Mouse (Mus musculus) forebrain, embryonic 14.5 days (tissue): ENCODE measurements around the gene Ppara. TPM values are rescaled to one million over a fixed set of nuclear protein-coding genes. Genes with fewer than 3 reads are reported as not detected.

Experiments
- ATAC-seq: fragments of 200-750 bp; cut with Nextera tagmentation; 2 replicates; pipeline ENCODE4 v1.8.0; 2017; ENCODE audit warnings: mild to moderate bottlenecking, moderate library complexity
- DNase-seq: peaks from one replicate; pipeline ENCODE4 v3.0.0-alpha.2; 2015; ENCODE audit warnings: low spot score
- H3K27ac ChIP-seq: fragments of 300-500 bp; sonication (generic); 2 replicates; pipeline ENCODE4 v1.5.1; 2014; ENCODE audit warnings: low read depth, mild to moderate bottlenecking, control low read depth, low read length, moderate library complexity
- H3K27me3 ChIP-seq: fragments of 300-500 bp; sonication (generic); replicated peaks from 2 replicates; pipeline ENCODE4 v1.6.1; 2014; ENCODE audit warnings: low read length, control low read depth, mixed read lengths; ENCODE audit not compliant: control insufficient read depth, insufficient read depth
- H3K36me3 ChIP-seq: fragments of 300-500 bp; sonication (generic); 2 replicates; pipeline ENCODE4 v1.6.1; 2014; ENCODE audit warnings: low read length, control low read depth; ENCODE audit not compliant: control insufficient read depth, insufficient read depth
- H3K4me1 ChIP-seq: fragments of 300-500 bp; sonication (generic); 2 replicates; pipeline ENCODE4 v1.6.1; 2014; ENCODE audit warnings: antibody characterized with exemption, low read length, control low read depth; ENCODE audit not compliant: control insufficient read depth, insufficient read depth
- H3K4me2 ChIP-seq: fragments of 300-500 bp; sonication (generic); 2 replicates; pipeline ENCODE4 v1.6.1; 2014; ENCODE audit warnings: mild to moderate bottlenecking, control low read depth, low read length
- H3K4me3 ChIP-seq: fragments of 300-500 bp; sonication (generic); 2 replicates; pipeline ENCODE4 v1.5.1; 2014; ENCODE audit warnings: low read depth, low read length, control low read depth
- H3K9ac ChIP-seq: fragments of 300-500 bp; sonication (generic); 2 replicates; pipeline ENCODE4 v1.6.1; 2014; ENCODE audit warnings: mild to moderate bottlenecking, low read length, control low read depth, moderate library complexity
- H3K9me3 ChIP-seq: fragments of 300-500 bp; sonication (generic); replicated peaks from 2 replicates; pipeline ENCODE4 v1.6.1; 2016; ENCODE audit warnings: low read length, control low read depth, mixed read lengths; ENCODE audit not compliant: control insufficient read depth
- WGBS: fragments of 180-500 bp; shearing (Covaris S2); extraction: QIAGEN DNeasy Blood & Tissue Kit; methylation state at CpG from one replicate; pipeline ENCODE4 v1.1.7; 2014; 5-methylcytosine and 5-hydroxymethylcytosine counted together
- polyA plus RNA-seq: library from polyadenylated mRNA; unstranded; fragments of >200 nt; fragmentation: Nextera tagmentation; extraction: Ambion mirVana; gene quantifications from 2 replicates; pipeline ENCODE4 v1.2.1, GENCODE M21; 2014

Ppara gene
- polyA plus RNA-seq, 1 experiment from 2014 or later: 0.67 TPM

DNA sequence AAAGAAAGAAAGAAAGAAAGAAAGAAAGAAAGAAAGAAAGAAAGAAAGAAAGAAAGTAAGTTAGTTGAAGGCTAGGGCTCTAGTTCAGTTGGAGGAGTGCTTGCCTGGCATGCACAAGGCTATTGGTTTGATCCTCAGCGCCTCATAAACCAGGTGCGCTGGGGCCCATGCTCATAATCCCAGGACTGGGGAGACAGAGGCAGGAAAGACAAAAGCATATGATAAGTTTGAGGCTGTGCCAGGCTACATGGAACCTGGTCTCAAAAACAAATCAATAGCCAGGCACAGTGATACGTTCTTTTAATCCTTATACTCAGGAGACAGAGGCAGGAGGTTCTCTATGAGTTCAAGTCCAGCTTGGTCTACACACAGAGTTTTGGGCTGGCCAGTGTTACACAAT is 3.6 kb downstream of the Ppara start:
- H3K9me3 ChIP-seq: no peaks in the 10 kb centered on the region
- no peak for DNase-seq

DNA sequence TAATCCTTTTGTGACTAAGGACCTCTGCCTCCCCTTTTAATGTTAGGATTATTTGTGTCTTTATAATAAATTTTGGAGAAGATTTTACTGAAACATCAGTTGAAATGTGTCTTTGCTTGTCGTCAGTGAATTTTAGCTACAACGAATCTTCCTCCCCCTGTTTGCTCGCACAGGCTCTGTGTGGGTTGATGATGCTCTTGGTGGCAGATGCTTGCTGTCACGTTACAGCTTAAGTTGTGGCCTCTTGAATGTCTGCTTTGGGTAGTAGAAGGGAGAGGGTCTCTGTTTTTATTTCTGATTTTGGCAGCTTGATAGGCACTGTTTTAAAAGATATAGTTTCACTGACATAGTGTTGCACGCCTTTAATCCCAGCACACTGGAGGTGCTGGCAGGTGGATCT is 4.2 kb downstream of the Ppara start:
- no peak for ATAC-seq
- no peaks in the 10 kb centered on the region for H3K36me3 ChIP-seq
- H3K9me3 ChIP-seq: no peaks in the 10 kb centered on the region
- H3K27ac ChIP-seq: no peak overlapping the region
- H3K9ac ChIP-seq: no peak overlapping the region
- peaks cover 4% of the 10 kb centered on the region for H3K4me1 ChIP-seq
- no peak overlapping the region for H3K4me3 ChIP-seq
- no peak for DNase-seq
- H3K4me2 ChIP-seq: no peak overlapping the region
- WGBS: 75% methylated on average over 5 of the region's 5 CpGs
- peaks cover 35% of the 10 kb centered on the region for H3K27me3 ChIP-seq

More for the DNA sequence above, 3.6 kb downstream of the Ppara start:
- Histone ChIP-seq H3K4me1 (peaks cover 4% of the 10 kb centered on the region), H3K4me2 (no peak overlapping the region), H3K36me3 (no peaks in the 10 kb centered on the region), H3K9ac (no peak overlapping the region), H3K27me3 (peaks cover 37% of the 10 kb centered on the region), H3K4me3 (no peak overlapping the region), H3K27ac (no peak overlapping the region)
- ATAC-seq: no peak
- 84% methylated on average over 3 of the region's 3 CpGs for WGBS

DNA sequence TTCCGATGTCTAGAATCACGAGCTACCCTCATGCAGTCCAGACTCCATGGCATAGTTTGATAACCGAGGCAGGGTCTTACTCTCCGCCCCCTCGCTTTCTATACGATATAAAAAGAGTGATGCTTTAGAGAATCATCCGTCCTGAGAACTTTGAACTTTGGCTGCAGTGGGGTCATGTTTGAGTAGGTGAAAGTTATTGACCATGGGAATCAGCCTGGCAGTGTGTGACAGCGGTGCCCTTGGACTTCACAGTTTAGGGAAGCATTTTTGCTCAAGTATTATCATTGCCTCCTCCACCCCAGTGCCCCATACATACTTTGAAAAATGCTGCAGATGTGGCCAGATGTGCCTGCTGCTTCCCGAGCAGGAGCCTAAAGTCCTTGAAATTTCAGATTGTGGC is 7.8 kb downstream of the Ppara start:
- H3K4me2 ChIP-seq: no peak overlapping the region
- H3K36me3 ChIP-seq: no peaks in the 10 kb centered on the region
- DNase-seq (no peak), ATAC-seq (no peak)
- H3K9me3 ChIP-seq: no peaks in the 10 kb centered on the region
- no peak overlapping the region for H3K27ac ChIP-seq
- no peaks in the 10 kb centered on the region for H3K27me3 ChIP-seq
- H3K4me1 ChIP-seq: no peaks in the 10 kb centered on the region
- H3K4me3 ChIP-seq: no peak overlapping the region
- 89% methylated on average over 9 of the region's 9 CpGs for WGBS
- no peak overlapping the region for H3K9ac ChIP-seq

DNA sequence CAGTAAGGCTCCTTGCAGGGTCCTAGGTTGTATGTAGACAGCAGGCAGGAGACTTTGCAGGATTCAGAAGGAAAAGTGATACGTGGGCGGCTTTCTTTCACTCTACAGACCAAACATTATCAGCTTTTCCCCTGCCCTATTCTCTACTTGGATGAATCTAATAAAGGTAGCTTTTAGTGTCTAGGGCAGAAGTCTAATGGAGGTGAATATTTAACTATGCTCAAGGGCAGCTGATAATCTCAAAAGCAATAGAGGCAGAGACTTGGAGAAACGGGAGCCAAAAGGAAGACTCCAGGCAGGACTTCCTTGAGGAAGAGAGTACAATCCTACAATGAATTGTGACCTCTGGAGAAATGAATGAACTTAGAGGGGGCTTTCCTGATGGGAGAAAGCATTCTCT is 9.2 kb downstream of the Ppara start:
- Histone ChIP-seq H3K4me1 (no peaks in the 10 kb centered on the region), H3K4me2 (no peak overlapping the region), H3K9me3 (no peaks in the 10 kb centered on the region), H3K9ac (no peak overlapping the region), H3K27ac (no peak overlapping the region), H3K4me3 (no peak overlapping the region), H3K27me3 (no peaks in the 10 kb centered on the region), H3K36me3 (no peaks in the 10 kb centered on the region)
- ATAC-seq (no peak), DNase-seq (no peak)
- 73% methylated on average over 3 of the region's 3 CpGs for WGBS

DNA sequence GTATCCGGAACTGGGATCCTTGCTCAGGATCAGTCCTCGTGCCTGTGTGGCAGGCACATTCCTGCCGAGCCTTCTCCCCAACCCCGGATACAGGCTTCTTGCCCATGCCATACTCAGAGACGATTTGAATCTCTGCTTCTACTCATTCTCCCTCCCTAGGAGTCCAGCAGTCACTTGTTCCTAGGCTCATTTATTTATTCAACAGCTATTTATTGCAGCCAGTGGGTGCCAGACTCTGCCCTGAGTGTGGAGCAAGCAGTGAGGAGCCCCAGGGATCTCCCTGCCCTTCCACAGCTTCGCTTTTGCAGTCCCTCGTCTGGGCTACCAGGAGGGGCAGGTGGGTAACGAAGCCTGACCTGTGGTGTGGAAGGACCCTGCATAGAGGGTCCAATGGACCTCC is 11.4 kb downstream of the Ppara start:
- 73% methylated on average over 8 of the region's 8 CpGs for WGBS
- H3K36me3 ChIP-seq: no peaks in the 10 kb centered on the region
- no peaks in the 10 kb centered on the region for H3K27me3 ChIP-seq
- DNase-seq: no peak
- H3K4me3 ChIP-seq: no peak overlapping the region
- no peak for ATAC-seq
- no peaks in the 10 kb centered on the region for H3K9me3 ChIP-seq
- H3K9ac ChIP-seq: no peak overlapping the region
- no peak overlapping the region for H3K4me2 ChIP-seq
- no peaks in the 10 kb centered on the region for H3K4me1 ChIP-seq
- no peak overlapping the region for H3K27ac ChIP-seq

DNA sequence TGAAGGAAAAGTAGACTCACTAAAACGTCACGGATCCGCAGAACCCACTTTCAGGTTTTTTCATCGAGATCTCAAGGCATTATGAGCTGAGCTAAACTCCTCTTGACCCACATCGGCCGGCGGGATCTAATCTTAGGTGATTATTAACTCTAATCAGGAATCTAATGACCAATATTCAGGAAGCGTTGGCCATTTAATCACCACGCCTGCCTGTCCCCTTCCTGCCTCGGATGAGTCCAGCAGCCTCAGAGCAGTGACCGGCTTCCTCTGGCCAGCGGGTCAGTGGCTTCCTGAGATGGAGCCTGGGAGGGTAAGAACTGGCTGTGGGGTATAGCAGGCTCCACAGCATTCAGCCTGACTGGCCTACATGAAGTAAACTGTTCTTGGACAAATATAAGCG is 11.9 kb downstream of the Ppara start:
- Histone ChIP-seq H3K27me3 (no peaks in the 10 kb centered on the region), H3K36me3 (no peaks in the 10 kb centered on the region), H3K4me1 (no peaks in the 10 kb centered on the region), H3K9me3 (no peaks in the 10 kb centered on the region; the same call in 1 of the 2 replicates), H3K27ac (no peak overlapping the region), H3K4me2 (no peak overlapping the region), H3K9ac (no peak overlapping the region), H3K4me3 (no peak overlapping the region)
- ATAC-seq: no peak
- WGBS: 89% methylated on average over 13 of the region's 13 CpGs
- no peak for DNase-seq

DNA sequence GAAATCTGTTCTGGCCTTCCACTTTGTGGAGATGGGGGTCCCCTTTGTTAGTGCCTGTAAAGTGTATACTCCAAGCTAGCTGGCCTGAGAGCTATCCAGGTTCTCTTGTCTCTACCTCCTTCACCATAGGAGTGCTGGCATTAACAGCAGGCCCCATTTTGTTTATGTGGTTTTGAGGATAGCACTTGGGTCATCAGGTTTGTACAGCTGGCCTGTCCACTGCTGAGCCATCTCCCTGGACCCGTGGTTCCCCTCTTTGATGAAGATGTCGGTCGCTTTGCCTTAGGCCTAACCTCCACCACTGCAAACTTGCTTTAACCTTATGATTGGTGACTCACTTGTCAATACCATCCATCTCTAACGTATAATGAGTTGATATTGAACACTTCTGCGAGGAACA is 13.2 kb downstream of the Ppara start:
- ATAC-seq (no peak), DNase-seq (no peak)
- Histone ChIP-seq H3K9ac (no peak overlapping the region), H3K4me1 (no peaks in the 10 kb centered on the region), H3K36me3 (no peaks in the 10 kb centered on the region), H3K4me2 (no peak overlapping the region), H3K27me3 (no peaks in the 10 kb centered on the region), H3K9me3 (no peaks in the 10 kb centered on the region; the same call in 1 of the 2 replicates), H3K4me3 (no peak overlapping the region), H3K27ac (no peak overlapping the region)
- 86% methylated on average over 5 of the region's 5 CpGs for WGBS

DNA sequence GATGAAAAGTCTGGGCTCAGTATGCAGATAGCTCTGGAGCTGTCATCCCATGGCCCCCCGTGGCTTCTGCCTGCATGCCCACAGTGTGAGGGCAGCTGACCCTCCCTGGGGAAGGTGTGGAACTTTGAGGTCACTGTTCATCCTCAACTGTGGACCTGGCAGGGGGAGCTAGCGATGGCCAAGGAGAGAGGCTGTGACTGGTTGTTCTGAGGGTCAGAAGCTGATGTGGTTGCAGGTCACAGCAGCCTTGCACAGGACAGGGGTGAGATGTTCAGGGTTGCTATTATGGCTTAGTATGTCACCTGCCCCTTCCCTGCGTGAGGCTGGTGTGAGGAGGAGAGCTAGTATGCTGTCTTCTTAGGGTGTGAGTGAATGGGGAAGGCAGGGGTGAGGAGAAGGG is 13.7 kb downstream of the Ppara start:
- ATAC-seq: no peak
- no peaks in the 10 kb centered on the region for H3K27me3 ChIP-seq
- 67% methylated on average over 3 of the region's 3 CpGs for WGBS

DNA sequence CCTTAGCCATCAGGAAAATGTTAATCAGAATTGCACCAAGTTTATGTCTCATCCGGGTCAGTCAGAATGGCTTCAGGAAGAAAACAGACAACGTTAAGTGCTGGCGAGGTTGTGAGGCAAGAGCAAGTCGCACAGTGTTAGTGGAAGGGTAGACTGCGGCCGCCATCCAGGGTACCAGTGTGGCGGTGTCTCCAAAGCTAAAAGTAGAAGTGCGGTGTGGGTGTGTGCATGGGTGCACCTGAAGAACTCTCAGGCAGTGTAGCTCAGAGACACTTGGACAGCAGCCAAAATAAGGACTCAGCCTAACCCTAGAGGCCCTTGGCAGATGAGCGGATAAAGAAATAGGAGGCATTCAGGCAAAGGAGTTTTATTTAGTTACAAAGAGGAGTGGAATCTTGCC is 14.4 kb downstream of the Ppara start:
- no peak for DNase-seq
- Histone ChIP-seq H3K9me3 (no peaks in the 10 kb centered on the region; the same call in 1 of the 2 replicates), H3K27ac (no peak overlapping the region), H3K27me3 (no peaks in the 10 kb centered on the region), H3K9ac (no peak overlapping the region), H3K4me3 (no peak overlapping the region), H3K4me2 (no peak overlapping the region), H3K4me1 (no peaks in the 10 kb centered on the region), H3K36me3 (no peaks in the 10 kb centered on the region)
- ATAC-seq: no peak
- WGBS: 95% methylated on average over 9 of the region's 9 CpGs

More for the DNA sequence above, 13.7 kb downstream of the Ppara start:
- Histone ChIP-seq H3K9me3 (no peaks in the 10 kb centered on the region; the same call in 1 of the 2 replicates), H3K4me2 (no peak overlapping the region), H3K4me3 (no peak overlapping the region), H3K27ac (no peak overlapping the region), H3K36me3 (no peaks in the 10 kb centered on the region), H3K4me1 (no peaks in the 10 kb centered on the region), H3K9ac (no peak overlapping the region)
- no peak for DNase-seq
